Mouse (Mus musculus) embryonic facial prominence, embryonic 10.5 days (tissue): ENCODE data around the gene Cpm. TPM values are rescaled to one million over a fixed set of nuclear protein-coding genes. Genes with fewer than 3 reads are reported as not detected.
A peak's percentile ranks its signal among the peaks of the same experiment; 100 is the strongest.

Source experiments
- DNase-seq: peaks from one replicate; pipeline ENCODE4 v3.0.0-alpha.2; 2017; ENCODE audit warnings: low spot score
- H3K27ac ChIP-seq: fragments of 300-500 bp; sonication (generic); replicated peaks from 2 replicates; pipeline ENCODE4 v1.5.1; 2016; ENCODE audit warnings: mild to moderate bottlenecking
- H3K27me3 ChIP-seq: fragments of 300-500 bp; sonication (generic); replicated peaks from 2 replicates; pipeline ENCODE4 v1.6.1; 2016; ENCODE audit warnings: low read depth, mild to moderate bottlenecking; ENCODE audit not compliant: poor library complexity, severe bottlenecking
- H3K36me3 ChIP-seq: fragments of 300-500 bp; sonication (generic); replicated peaks from 2 replicates; pipeline ENCODE4 v1.6.1; 2016; ENCODE audit warnings: mild to moderate bottlenecking, moderate library complexity
- H3K4me1 ChIP-seq: fragments of 300-500 bp; sonication (generic); 2 replicates; pipeline ENCODE4 v1.6.1; 2016
- H3K4me3 ChIP-seq: fragments of 300-500 bp; sonication (generic); 2 replicates; pipeline ENCODE4 v1.5.1; 2016; ENCODE audit warnings: mild to moderate bottlenecking, moderate library complexity
- H3K9me3 ChIP-seq: fragments of 300-500 bp; sonication (generic); 2 replicates; pipeline ENCODE4 v1.6.1; 2016; ENCODE audit warnings: mild to moderate bottlenecking
- WGBS: fragments of 180-500 bp; shearing (Covaris S2); methylation state at CpG from one replicate; pipeline ENCODE4 v1.1.7; 2016; 5-methylcytosine and 5-hydroxymethylcytosine counted together
- polyA plus RNA-seq: library from polyadenylated mRNA; unstranded; fragments of >200 nt; fragmentation: Nextera tagmentation; extraction: Ambion mirVana; gene quantifications from 2 replicates; pipeline ENCODE4 v1.2.1, GENCODE M21; 2016

Gene Cpm
- polyA plus RNA-seq, 1 experiment from 2014 or later: 11.6 TPM

- Histone ChIP-seq H3K27ac (no peak overlapping the region), H3K4me3 (no peak overlapping the region), H3K27me3 (no peaks in the 10 kb centered on the region), H3K36me3 (no peaks in the 10 kb centered on the region), H3K9me3 (no peaks in the 10 kb centered on the region), H3K4me1 (peaks cover 6% of the 10 kb centered on the region; the same call in 1 of the 2 replicates)
- DNase-seq: no peak
- WGBS: 88% methylated on average over 7 of the region's 7 CpGs
These were observed 24.5 kb downstream of the Cpm start for GRCm38 (mm10) chr10:117653779-117654173.

GRCm38 (mm10) chr10:117654576-117655123 lies 25.4 kb downstream of the Cpm start:
- H3K9me3 ChIP-seq: no peaks in the 10 kb centered on the region
- no peaks in the 10 kb centered on the region for H3K27me3 ChIP-seq
- WGBS: 84% methylated on average over 3 of the region's 3 CpGs
- peaks cover 8% of the 10 kb centered on the region for H3K4me1 ChIP-seq
- H3K36me3 ChIP-seq: no peaks in the 10 kb centered on the region
- no peak overlapping the region for H3K27ac ChIP-seq
- no peak for DNase-seq
- no peak overlapping the region for H3K4me3 ChIP-seq

GRCm38 (mm10) chr10:117655460-117655859 lies 26.2 kb downstream of the Cpm start:
- H3K27ac ChIP-seq: no peak overlapping the region
- H3K4me3 ChIP-seq: no peak overlapping the region
- no peaks in the 10 kb centered on the region for H3K36me3 ChIP-seq
- no peaks in the 10 kb centered on the region for H3K27me3 ChIP-seq
- H3K4me1 ChIP-seq: peaks cover 11% of the 10 kb centered on the region
- 94% methylated on average over 9 of the region's 9 CpGs for WGBS
- DNase-seq: no peak
- H3K9me3 ChIP-seq: no peaks in the 10 kb centered on the region

GRCm38 (mm10) chr10:117655908-117656661 lies 26.8 kb downstream of the Cpm start:
- DNase-seq: no peak
- WGBS: 63% methylated on average over 7 of the region's 7 CpGs
- no peak overlapping the region for H3K4me3 ChIP-seq
- H3K9me3 ChIP-seq: no peaks in the 10 kb centered on the region
- H3K27ac ChIP-seq: no peak overlapping the region
- H3K27me3 ChIP-seq: no peaks in the 10 kb centered on the region
- peaks cover 11% of the 10 kb centered on the region for H3K4me1 ChIP-seq
- H3K36me3 ChIP-seq: no peaks in the 10 kb centered on the region

GRCm38 (mm10) chr10:117656662-117656962 lies 27.3 kb downstream of the Cpm start:
- DNase-seq: no peak
- no peaks in the 10 kb centered on the region for H3K27me3 ChIP-seq
- H3K4me1 ChIP-seq: peaks cover 11% of the 10 kb centered on the region
- H3K4me3 ChIP-seq: no peak overlapping the region
- no peaks in the 10 kb centered on the region for H3K36me3 ChIP-seq
- no peaks in the 10 kb centered on the region for H3K9me3 ChIP-seq
- H3K27ac ChIP-seq: no peak overlapping the region
- WGBS: 89% methylated on average over 6 of the region's 6 CpGs

GRCm38 (mm10) chr10:117656985-117657658 lies 27.8 kb downstream of the Cpm start:
- DNase-seq: no peak
- H3K4me3 ChIP-seq: no peak overlapping the region
- no peaks in the 10 kb centered on the region for H3K9me3 ChIP-seq
- peaks cover 6% of the 10 kb centered on the region for H3K4me1 ChIP-seq
- 82% methylated on average over 7 of the region's 7 CpGs for WGBS
- H3K27ac ChIP-seq: no peak overlapping the region
- H3K27me3 ChIP-seq: no peaks in the 10 kb centered on the region
- no peaks in the 10 kb centered on the region for H3K36me3 ChIP-seq

GRCm38 (mm10) chr10:117657659-117658306 lies 28.5 kb downstream of the Cpm start:
- H3K4me1 ChIP-seq: peaks cover 9% of the 10 kb centered on the region
- no peak overlapping the region for H3K4me3 ChIP-seq
- H3K27ac ChIP-seq: no peak overlapping the region
- H3K9me3 ChIP-seq: no peaks in the 10 kb centered on the region
- no peak for DNase-seq
- H3K27me3 ChIP-seq: no peaks in the 10 kb centered on the region
- H3K36me3 ChIP-seq: no peaks in the 10 kb centered on the region
- 86% methylated on average over 3 of the region's 3 CpGs for WGBS

- no peak overlapping the region for H3K27ac ChIP-seq
- no peaks in the 10 kb centered on the region for H3K27me3 ChIP-seq
- no peaks in the 10 kb centered on the region for H3K9me3 ChIP-seq
- peaks cover 17% of the 10 kb centered on the region for H3K4me1 ChIP-seq
- H3K36me3 ChIP-seq: no peaks in the 10 kb centered on the region
- 91% methylated on average over 14 of the region's 14 CpGs for WGBS
- no peak for DNase-seq
- no peak overlapping the region for H3K4me3 ChIP-seq
These were observed 29.5 kb downstream of the Cpm start for GRCm38 (mm10) chr10:117658522-117659429.

- 73% methylated on average over 11 of the region's 11 CpGs for WGBS
- no peaks in the 10 kb centered on the region for H3K9me3 ChIP-seq
- DNase-seq: no peak
- H3K4me3 ChIP-seq: no peak overlapping the region
- H3K4me1 ChIP-seq: peaks cover 23% of the 10 kb centered on the region
- H3K27ac ChIP-seq: 0 out of 2 replicates have a peak overlapping the region, but pooled peaks have one; percentile 7
- H3K27me3 ChIP-seq: no peaks in the 10 kb centered on the region
- no peaks in the 10 kb centered on the region for H3K36me3 ChIP-seq
These were observed 30.1 kb downstream of the Cpm start for GRCm38 (mm10) chr10:117659430-117659813.

- peak overlapping the region; percentile 7; the same call in 1 of the 2 replicates for H3K27ac ChIP-seq
These were observed 30.5 kb downstream of the Cpm start for GRCm38 (mm10) chr10:117659819-117660218.

GRCm38 (mm10) chr10:117662316-117663055 lies 33.2 kb downstream of the Cpm start:
- no peak overlapping the region for H3K4me3 ChIP-seq
- H3K27ac ChIP-seq: no peak overlapping the region

More at GRCm38 (mm10) chr10:117659819-117660218, 30.5 kb downstream of the Cpm start:
- peak; percentile 23 for DNase-seq
- H3K4me1 ChIP-seq: peaks cover 23% of the 10 kb centered on the region
- no peak overlapping the region for H3K4me3 ChIP-seq
- H3K36me3 ChIP-seq: no peaks in the 10 kb centered on the region
- no peaks in the 10 kb centered on the region for H3K9me3 ChIP-seq
- 53% methylated on average over 11 of the region's 11 CpGs for WGBS
- H3K27me3 ChIP-seq: no peaks in the 10 kb centered on the region

More at GRCm38 (mm10) chr10:117662316-117663055, 33.2 kb downstream of the Cpm start:
- Histone ChIP-seq H3K36me3 (no peaks in the 10 kb centered on the region), H3K9me3 (no peaks in the 10 kb centered on the region), H3K27me3 (no peaks in the 10 kb centered on the region), H3K4me1 (peaks cover 23% of the 10 kb centered on the region)
- WGBS: 81% methylated on average over 15 of the region's 15 CpGs
- no peak for DNase-seq
